Mouse (Mus musculus) MEL (cell line): ENCODE measurements around the gene Coro1b. TPM values are rescaled to one million over a fixed set of nuclear protein-coding genes. Genes with fewer than 3 reads are reported as not detected.

Experiments used
- DNase-seq: peaks from one replicate; pipeline ENCODE4 v3.0.0; 2011; ENCODE audit warnings: low read depth, low spot score
- H3K27ac ChIP-seq: 2 replicates; pipeline ENCODE4 v1.5.1; 2012; ENCODE audit warnings: low read depth, mild to moderate bottlenecking, control low read depth, low read length, moderate library complexity; ENCODE audit not compliant: control insufficient read depth
- H3K27me3 ChIP-seq, 2 experiments: fragments of 150-350 bp in 1 of 2; sonication (generic) in 1 of 2; 2 replicates each; pipeline ENCODE4 v1.6.1; 2012; ENCODE audit warnings: low read length in 2 of 2, mild to moderate bottlenecking in 2 of 2, improper control_type of control experiment in 1 of 2, moderate library complexity in 1 of 2; ENCODE audit not compliant: insufficient read depth in 2 of 2, control insufficient read depth in 1 of 2
- H3K36me3 ChIP-seq, 2 experiments: 2 replicates each; pipeline ENCODE4 v1.6.1; 2012 to 2014; ENCODE audit warnings: low read length in 2 of 2, improper control_type of control experiment in 1 of 2, inconsistent platforms in 1 of 2, mild to moderate bottlenecking in 1 of 2; ENCODE audit not compliant: insufficient read depth in 2 of 2, control insufficient read depth in 1 of 2
- H3K4me1 ChIP-seq, 2 experiments: fragments of 150-350 bp in 1 of 2; sonication (generic) in 1 of 2; 2 replicates each; pipeline ENCODE4 v1.6.1; 2012; ENCODE audit warnings: low read length in 2 of 2, improper control_type of control experiment in 1 of 2, mild to moderate bottlenecking in 1 of 2; ENCODE audit not compliant: insufficient read depth in 2 of 2, control insufficient read depth in 1 of 2
- H3K4me3 ChIP-seq, 2 experiments: fragments of 150-350 bp in 1 of 2; sonication (generic) in 1 of 2; 2 replicates each; pipeline ENCODE4 v1.5.1; 2012; ENCODE audit warnings: low read depth in 2 of 2, low read length in 2 of 2, mild to moderate bottlenecking in 2 of 2, moderate library complexity in 2 of 2, control low read depth in 1 of 2, improper control_type of control experiment in 1 of 2; ENCODE audit not compliant: control insufficient read depth in 1 of 2, insufficient read depth in 1 of 2
- H3K79me2 ChIP-seq: 2 replicates; pipeline ENCODE4 v1.6.1; 2012; ENCODE audit warnings: mild to moderate bottlenecking, low read length, moderate library complexity; ENCODE audit not compliant: control insufficient read depth, poor library complexity, insufficient read depth
- H3K9ac ChIP-seq: 2 replicates; pipeline ENCODE4 v1.6.1; 2012; ENCODE audit warnings: low read depth, mild to moderate bottlenecking, control low read depth, low read length, moderate library complexity; ENCODE audit not compliant: control insufficient read depth, poor library complexity, severe bottlenecking
- H3K9me3 ChIP-seq: fragments of 150-350 bp; sonication (generic); replicated peaks from 2 replicates; pipeline ENCODE4 v1.6.1; 2012; ENCODE audit warnings: mild to moderate bottlenecking, low read length, improper control_type of control experiment, moderate library complexity; ENCODE audit not compliant: insufficient read depth
- BHLHE40 ChIP-seq: IDR thresholded peaks from 2 replicates; pipeline ENCODE4 v1.6.1; 2012; ENCODE audit warnings: low read depth, mild to moderate bottlenecking, inconsistent platforms, low read length, improper control_type of control experiment, borderline replicate concordance
- CHD1 ChIP-seq: IDR thresholded peaks from 2 replicates; pipeline ENCODE4 v1.6.1; 2012; ENCODE audit warnings: low read depth, mild to moderate bottlenecking, inconsistent platforms, low read length, improper control_type of control experiment
- CHD2 ChIP-seq: IDR thresholded peaks from 2 replicates; pipeline ENCODE4 v1.6.1; 2011; ENCODE audit warnings: low read length, improper control_type of control experiment
- E2F4 ChIP-seq: IDR thresholded peaks from 2 replicates; pipeline ENCODE4 v1.6.1; 2011; ENCODE audit warnings: low read depth, low read length, improper control_type of control experiment, borderline replicate concordance
- ELF1 ChIP-seq: IDR thresholded peaks from 2 replicates; pipeline ENCODE4 v1.6.1; 2014; ENCODE audit warnings: low read depth, mild to moderate bottlenecking, inconsistent platforms, low read length, improper control_type of control experiment, moderate library complexity
- EP300 ChIP-seq, 2 experiments: IDR thresholded peaks; 2 replicates each; pipeline ENCODE4 v1.6.1; 2011; ENCODE audit warnings: improper control_type of control experiment in 2 of 2, low read length in 2 of 2, low read depth in 1 of 2, mild to moderate bottlenecking in 1 of 2
- GABPA ChIP-seq: IDR thresholded peaks from 2 replicates; pipeline ENCODE4 v1.6.1; 2012; ENCODE audit warnings: low read depth, mild to moderate bottlenecking, inconsistent platforms, low read length, improper control_type of control experiment, moderate library complexity
- GATA1 ChIP-seq: IDR thresholded peaks from 2 replicates; pipeline ENCODE4 v1.6.1; 2011; ENCODE audit warnings: low read depth, low read length, improper control_type of control experiment
- JUND ChIP-seq: IDR thresholded peaks from 2 replicates; pipeline ENCODE4 v1.6.1; 2011; ENCODE audit warnings: low read depth, mild to moderate bottlenecking, improper control_type of control experiment, low read length
- MEF2A ChIP-seq: IDR thresholded peaks from 2 replicates; pipeline ENCODE4 v1.6.1; 2014; ENCODE audit warnings: low read depth, mild to moderate bottlenecking, inconsistent platforms, low read length, improper control_type of control experiment; ENCODE audit not compliant: poor library complexity, insufficient replicate concordance, severe bottlenecking; ENCODE audit errors: extremely low read depth
- MYB ChIP-seq: IDR thresholded peaks from 2 replicates; pipeline ENCODE4 v1.6.1; 2011; ENCODE audit warnings: mild to moderate bottlenecking, low read depth, low read length, improper control_type of control experiment
- NELFE ChIP-seq: IDR thresholded peaks from 2 replicates; pipeline ENCODE4 v1.6.1; 2011; ENCODE audit warnings: low read depth, low read length, improper control_type of control experiment
- NRF1 ChIP-seq: IDR thresholded peaks from 2 replicates; pipeline ENCODE4 v1.6.1; 2014; ENCODE audit warnings: low read depth, mild to moderate bottlenecking, inconsistent platforms, low read length, improper control_type of control experiment, moderate library complexity; ENCODE audit not compliant: poor library complexity, insufficient read depth, severe bottlenecking
- POLR2AphosphoS5 ChIP-seq: IDR thresholded peaks from 2 replicates; pipeline ENCODE4 v1.6.1; 2012; ENCODE audit warnings: low read depth, borderline replicate concordance, mild to moderate bottlenecking, inconsistent platforms, low read length, moderate library complexity, mixed read lengths
- RAD21 ChIP-seq: IDR thresholded peaks from 2 replicates; pipeline ENCODE4 v1.6.1; 2011; ENCODE audit warnings: mild to moderate bottlenecking, low read depth, low read length, improper control_type of control experiment
- RCOR1 ChIP-seq: IDR thresholded peaks from 2 replicates; pipeline ENCODE4 v1.6.1; 2012; ENCODE audit warnings: low read depth, mild to moderate bottlenecking, inconsistent platforms, low read length, improper control_type of control experiment
- SIN3A ChIP-seq: IDR thresholded peaks from 2 replicates; pipeline ENCODE4 v1.6.1; 2012; ENCODE audit warnings: low read length, improper control_type of control experiment, inconsistent platforms
- TAL1 ChIP-seq: IDR thresholded peaks from 2 replicates; pipeline ENCODE4 v1.6.1; 2012; ENCODE audit warnings: mild to moderate bottlenecking, inconsistent platforms, low read length, moderate library complexity, mixed read lengths
- ZC3H11A ChIP-seq: IDR thresholded peaks from 2 replicates; pipeline ENCODE4 v1.6.1; 2012; ENCODE audit warnings: low read depth, mild to moderate bottlenecking, inconsistent platforms, low read length, improper control_type of control experiment
- ZMIZ1 ChIP-seq: IDR thresholded peaks from 2 replicates; pipeline ENCODE4 v1.6.1; 2012; ENCODE audit warnings: low read depth, mild to moderate bottlenecking, inconsistent platforms, low read length, improper control_type of control experiment, moderate library complexity
- polyA plus RNA-seq, 2 experiments: library from polyadenylated mRNA; stranded (reverse) in 1 of 2; unstranded in 1 of 2; fragments of >175 nt in 1 of 2; fragments of >200 nt in 1 of 2; gene quantifications; 2 replicates each; pipeline versions ENCODE4 v1.2.1 to v1.2.4; 2012; ENCODE audit warnings: low replicate concordance in 2 of 2, low read depth in 1 of 2; ENCODE audit not compliant: insufficient read length in 2 of 2, insufficient read depth in 1 of 2, missing spikeins in 1 of 2
- total RNA-seq: library from RNA; depleted of rRNA; stranded (reverse); fragments of 300-350 nt; gene quantifications from 2 replicates; pipeline ENCODE4 v1.2.3, GENCODE M21; 2012

Coro1b gene
- total and polyA plus RNA-seq, 3 experiments = 55.5 to 111 TPM; not detected in 1

GRCm38 (mm10) chr19:4169378-4169784, 21.0 kb downstream of the Coro1b start (continued):
- TF ChIP-seq BHLHE40 = no peak

- Histone ChIP-seq H3K27ac (peak overlapping the region; percentile 39), H3K9ac (peak overlapping the region; percentile 89), H3K79me2 (no peaks in the 10 kb centered on the region; the same call in 1 of the 2 replicates), H3K27me3 (no peaks in the 10 kb centered on the region), H3K9me3 (no peaks in the 10 kb centered on the region), H3K36me3 (peaks cover 0 to 4% of the 10 kb centered on the region in 2 experiments; a peak in 2 of 4 replicates), H3K4me1 (peaks cover 0 to 8% of the 10 kb centered on the region in 2 experiments; a peak in 2 of 4 replicates), H3K4me3 (peak overlapping the region; percentile 64 to 71)
- TF ChIP-seq MYB (no peak), NRF1 (no peak), SIN3A (0 out of 2 replicates have a peak, but pooled peaks have one; percentile 3)
- DNase-seq = no peak
These were observed 21.4 kb downstream of the Coro1b start for GRCm38 (mm10) chr19:4169810-4170209.

GRCm38 (mm10) chr19:4170723-4171392, 22.4 kb downstream of the Coro1b start:
- Histone ChIP-seq H3K79me2 (no peaks in the 10 kb centered on the region; the same call in 1 of the 2 replicates), H3K27me3 (no peaks in the 10 kb centered on the region), H3K9me3 (no peaks in the 10 kb centered on the region), H3K4me3 (no peak overlapping the region), H3K4me1 (peaks cover 0 to 8% of the 10 kb centered on the region in 2 experiments; a peak in 2 of 4 replicates)
- DNase-seq = no peak
- no peak for TF ChIP-seq MYB
- TF ChIP-seq JUND = no peak
- TF ChIP-seq NELFE = no peak
- no peak for TF ChIP-seq ELF1
- no peak for TF ChIP-seq SIN3A
- no peak for TF ChIP-seq BHLHE40
- no peak for TF ChIP-seq MEF2A
- TF ChIP-seq TAL1 = no peak
- no peak for TF ChIP-seq POLR2AphosphoS5
- TF ChIP-seq EP300 (IDR thresholded peaks at IDR 0.05; ENCODE audit: low read depth in 1 of 2, low read length in 2 of 2) = no peak
- no peak for TF ChIP-seq ZC3H11A
- no peak for TF ChIP-seq GABPA
- TF ChIP-seq GATA1 = no peak
- TF ChIP-seq ZMIZ1 = no peak
- no peak for TF ChIP-seq CHD2
- no peak for TF ChIP-seq NRF1
- no peak for TF ChIP-seq RAD21
- TF ChIP-seq RCOR1 = no peak
- TF ChIP-seq E2F4 = no peak
- TF ChIP-seq CHD1 = no peak
- TF ChIP-seq, all 39 proteins: peak for 0
- Histone ChIP-seq H3K27ac (no peak overlapping the region), H3K36me3 (peaks cover 0 to 4% of the 10 kb centered on the region in 2 experiments; a peak in 2 of 4 replicates), H3K9ac (no peak overlapping the region)
